Mouse (Mus musculus): ENCODE measurements at regions not wholly inside any gene's neighbourhood (a gene's known extent, or its start where the extent isn't known, plus 50 kb on each side); places are given as distances from the start of the nearest gene placed in this dataset.

DNA sequence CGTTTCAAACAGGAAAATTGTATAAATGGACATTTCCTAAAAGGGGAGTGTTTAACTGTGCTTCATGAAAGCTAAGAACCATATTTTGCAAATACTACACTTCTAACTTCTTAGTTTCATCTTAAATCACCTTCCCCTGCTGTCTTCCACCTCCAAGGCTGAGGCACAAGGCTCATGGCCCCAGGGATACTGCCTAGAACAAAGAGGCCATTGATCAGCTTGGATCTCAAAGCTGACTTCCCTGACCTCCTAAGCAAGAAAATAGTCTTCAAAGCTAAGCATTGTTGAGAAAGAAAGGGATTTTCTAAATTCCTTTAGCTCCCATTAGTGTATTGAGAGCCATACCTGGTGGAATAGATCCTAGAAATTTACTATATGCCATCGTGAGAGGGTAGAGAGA, 501.6 kb downstream of the Bnc2 start:
- TF ChIP-seq CTCF (IDR thresholded peaks at IDR 0.05; ENCODE audit: extremely low read depth, insufficient read depth, low read length) (no peak), POLR2A (IDR thresholded peaks at IDR 0.05; ENCODE audit: extremely low read depth, insufficient read depth, low read length) (no peak)

Data from cortical plate, adult 2 months (tissue).